Mouse (Mus musculus): ENCODE data around the gene Lrba. TPM values are rescaled to one million over a fixed set of nuclear protein-coding genes. Genes with fewer than 3 reads are reported as not detected.

Gene Lrba
- polyA plus RNA-seq, 1 experiment = 13.9 TPM

DNA sequence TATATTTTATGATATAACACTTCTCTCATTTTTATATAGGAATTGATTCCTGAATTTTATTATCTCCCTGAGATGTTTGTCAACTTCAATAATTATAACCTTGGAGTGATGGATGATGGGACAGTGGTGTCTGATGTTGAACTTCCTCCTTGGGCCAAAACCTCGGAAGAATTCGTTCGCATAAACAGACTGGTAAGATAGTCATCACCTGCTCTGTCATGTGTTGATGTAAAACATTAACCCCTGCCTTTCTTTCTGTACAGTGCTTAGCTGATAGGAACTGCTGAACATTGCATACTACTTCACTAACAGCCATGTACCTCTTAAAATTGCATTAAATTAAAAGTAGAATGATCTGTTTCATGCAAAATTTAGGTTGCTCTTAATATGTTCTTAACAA, 439.9 kb downstream of the Lrba start:
- no peaks in the 10 kb centered on the region for H3K4me1 ChIP-seq (ENCODE audit: control insufficient read depth, insufficient read depth, low read length)
- no peak for TF ChIP-seq POLR2A (IDR thresholded peaks at IDR 0.05; ENCODE audit: extremely low read depth, insufficient read depth, low read length)
- no peak for TF ChIP-seq CTCF (IDR thresholded peaks at IDR 0.05; ENCODE audit: extremely low read depth, insufficient read depth, low read length)

DNA sequence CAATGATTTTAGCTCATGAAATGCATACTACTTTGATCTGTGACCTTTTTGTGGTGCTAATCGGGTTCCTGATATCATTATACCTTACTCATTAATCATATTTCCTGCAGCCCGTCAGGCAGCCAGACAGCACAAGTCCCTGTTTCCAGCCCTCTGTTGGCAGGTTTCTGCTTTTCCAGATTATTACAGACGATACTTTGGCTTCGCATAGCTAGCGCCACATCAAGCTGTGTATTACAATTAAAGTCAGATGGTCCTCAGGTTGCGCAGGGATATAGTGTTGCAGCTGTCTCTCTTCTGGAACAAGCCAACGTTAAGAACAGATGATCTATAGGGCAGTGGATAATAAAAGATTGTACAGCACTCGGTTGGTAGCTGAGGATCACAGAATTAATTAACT, 443.7 kb downstream of the Lrba start:
- H3K4me3 ChIP-seq (ENCODE audit: insufficient read depth, low read length) = no peak overlapping the region
- no peaks in the 10 kb centered on the region for H3K4me1 ChIP-seq (ENCODE audit: control insufficient read depth, insufficient read depth, low read length)
- TF ChIP-seq CTCF (IDR thresholded peaks at IDR 0.05; ENCODE audit: extremely low read depth, insufficient read depth, low read length) (no peak), POLR2A (IDR thresholded peaks at IDR 0.05; ENCODE audit: extremely low read depth, insufficient read depth, low read length) (no peak)
- no peak overlapping the region for H3K27ac ChIP-seq (ENCODE audit: insufficient read depth, low read length)

More for the DNA sequence above, 439.9 kb downstream of the Lrba start:
- no peak overlapping the region for H3K27ac ChIP-seq (ENCODE audit: insufficient read depth, low read length)
- H3K4me3 ChIP-seq (ENCODE audit: insufficient read depth, low read length) = no peak overlapping the region

DNA sequence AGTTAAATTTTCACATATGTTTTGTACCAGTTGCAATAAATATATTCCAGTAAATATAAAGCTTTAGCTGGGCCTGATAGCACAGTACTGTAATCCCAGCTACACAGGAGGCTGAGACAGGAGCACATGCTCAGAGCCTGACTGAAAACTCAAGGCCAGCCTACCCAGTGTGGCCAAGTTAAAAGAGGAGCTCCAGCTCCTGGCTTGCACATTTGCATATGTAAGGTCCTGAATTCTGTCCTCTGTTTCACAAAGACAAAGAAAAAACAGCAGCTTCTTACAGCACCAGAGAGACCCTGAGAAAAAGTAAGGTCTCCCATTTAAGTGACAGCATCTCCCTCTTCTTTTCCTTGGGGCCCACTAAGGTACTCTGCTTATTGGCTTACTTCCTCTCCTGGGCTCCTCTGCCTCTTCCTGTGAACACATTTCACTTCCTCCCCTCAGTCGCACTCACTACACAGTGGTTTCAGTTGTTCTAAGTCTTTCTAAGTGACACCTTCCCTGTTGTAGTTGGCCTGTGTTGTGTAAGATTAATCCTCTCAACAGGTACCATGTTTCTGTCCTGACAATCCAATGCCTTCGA, 453.2 kb downstream of the Lrba start:
- Histone ChIP-seq H3K27ac (ENCODE audit: insufficient read depth, low read length) (no peak overlapping the region), H3K4me1 (ENCODE audit: control insufficient read depth, insufficient read depth, low read length) (no peaks in the 10 kb centered on the region), H3K4me3 (ENCODE audit: insufficient read depth, low read length) (no peak overlapping the region)
- TF ChIP-seq CTCF (IDR thresholded peaks at IDR 0.05; ENCODE audit: extremely low read depth, insufficient read depth, low read length) = no peak
- no peak for TF ChIP-seq POLR2A (IDR thresholded peaks at IDR 0.05; ENCODE audit: extremely low read depth, insufficient read depth, low read length)

DNA sequence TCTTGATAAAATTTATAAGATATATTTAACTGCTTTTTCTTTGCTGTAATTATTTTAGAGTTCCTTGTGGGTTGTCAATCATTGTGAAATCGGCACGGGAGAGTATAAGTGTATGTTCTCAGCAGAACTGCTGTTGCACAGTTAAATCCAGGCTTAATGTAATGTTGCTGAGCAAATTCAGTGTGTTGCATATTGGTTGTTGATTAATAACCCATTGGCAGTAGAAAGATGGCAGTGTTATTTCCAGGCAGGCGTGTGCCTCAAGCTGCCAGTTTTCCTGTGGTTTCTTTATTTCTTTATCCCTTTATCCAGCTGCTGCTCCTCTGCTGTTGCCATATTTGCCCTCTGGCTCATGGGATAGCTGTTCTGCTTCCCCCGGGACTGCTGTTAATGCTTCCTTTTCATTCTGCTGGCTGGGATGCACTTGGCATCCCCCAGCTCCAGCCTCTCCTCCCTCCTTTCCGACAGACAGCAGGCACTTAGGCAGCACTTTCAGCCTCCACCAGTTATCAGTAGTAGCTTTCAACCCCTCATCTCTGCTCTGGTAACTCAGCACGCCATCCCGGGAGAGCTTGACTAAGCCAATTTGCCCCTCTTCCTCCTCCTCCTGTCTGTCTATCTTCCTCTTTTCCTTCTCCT, 463.2 kb downstream of the Lrba start:
- Histone ChIP-seq H3K27ac (ENCODE audit: insufficient read depth, low read length) (no peak overlapping the region), H3K4me3 (ENCODE audit: insufficient read depth, low read length) (no peak overlapping the region), H3K4me1 (ENCODE audit: control insufficient read depth, insufficient read depth, low read length) (no peaks in the 10 kb centered on the region)
- no peak for TF ChIP-seq CTCF (IDR thresholded peaks at IDR 0.05; ENCODE audit: extremely low read depth, insufficient read depth, low read length)
- no peak for TF ChIP-seq POLR2A (IDR thresholded peaks at IDR 0.05; ENCODE audit: extremely low read depth, insufficient read depth, low read length)

DNA sequence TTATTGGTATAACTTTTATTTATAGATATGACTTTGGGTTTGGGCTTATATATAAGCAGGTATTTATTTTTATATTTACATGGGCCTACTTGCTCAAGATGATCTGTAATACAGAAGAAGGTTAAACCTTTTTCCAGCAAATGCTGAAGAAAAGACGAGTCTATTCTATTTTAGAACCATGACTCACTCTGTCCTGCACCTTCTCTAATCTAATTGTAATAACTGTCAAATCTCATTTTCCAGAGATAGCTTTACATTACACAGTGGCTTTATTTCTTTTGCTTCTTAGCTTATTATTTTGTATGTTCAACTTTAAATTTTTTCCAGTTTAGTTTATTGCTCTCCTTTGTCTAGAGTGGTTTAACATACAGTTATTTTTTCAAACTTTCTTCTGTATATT, 464.0 kb downstream of the Lrba start:
- Histone ChIP-seq H3K4me1 (ENCODE audit: control insufficient read depth, insufficient read depth, low read length) (no peaks in the 10 kb centered on the region), H3K27ac (ENCODE audit: insufficient read depth, low read length) (no peak overlapping the region), H3K4me3 (ENCODE audit: insufficient read depth, low read length) (no peak overlapping the region)
- TF ChIP-seq CTCF (IDR thresholded peaks at IDR 0.05; ENCODE audit: extremely low read depth, insufficient read depth, low read length) (no peak), POLR2A (IDR thresholded peaks at IDR 0.05; ENCODE audit: extremely low read depth, insufficient read depth, low read length) (no peak)

DNA sequence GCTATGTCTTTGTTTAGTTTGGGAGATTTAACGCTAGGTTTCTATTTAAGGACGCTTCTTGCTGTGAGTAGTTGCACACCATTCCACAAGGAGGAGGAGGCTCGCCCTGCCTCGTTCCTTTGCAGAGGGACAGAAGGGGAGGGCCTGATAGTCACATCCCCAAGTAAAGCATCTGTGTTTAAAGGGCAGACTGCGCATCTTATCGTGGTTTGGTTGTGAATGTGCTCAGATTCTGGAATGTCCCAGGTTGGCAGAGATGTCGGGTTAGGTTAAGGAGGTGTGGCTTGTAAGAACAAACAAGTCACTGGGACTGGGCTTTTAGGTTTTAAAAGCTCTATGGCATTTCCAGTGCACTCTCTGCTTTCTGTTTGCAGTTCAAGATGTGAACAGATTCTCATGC, 464.8 kb downstream of the Lrba start:
- no peak for TF ChIP-seq POLR2A (IDR thresholded peaks at IDR 0.05; ENCODE audit: extremely low read depth, insufficient read depth, low read length)
- no peak for TF ChIP-seq CTCF (IDR thresholded peaks at IDR 0.05; ENCODE audit: extremely low read depth, insufficient read depth, low read length)
- H3K4me3 ChIP-seq (ENCODE audit: insufficient read depth, low read length) = no peak overlapping the region
- no peak overlapping the region for H3K27ac ChIP-seq (ENCODE audit: insufficient read depth, low read length)
- H3K4me1 ChIP-seq (ENCODE audit: control insufficient read depth, insufficient read depth, low read length) = no peaks in the 10 kb centered on the region

DNA sequence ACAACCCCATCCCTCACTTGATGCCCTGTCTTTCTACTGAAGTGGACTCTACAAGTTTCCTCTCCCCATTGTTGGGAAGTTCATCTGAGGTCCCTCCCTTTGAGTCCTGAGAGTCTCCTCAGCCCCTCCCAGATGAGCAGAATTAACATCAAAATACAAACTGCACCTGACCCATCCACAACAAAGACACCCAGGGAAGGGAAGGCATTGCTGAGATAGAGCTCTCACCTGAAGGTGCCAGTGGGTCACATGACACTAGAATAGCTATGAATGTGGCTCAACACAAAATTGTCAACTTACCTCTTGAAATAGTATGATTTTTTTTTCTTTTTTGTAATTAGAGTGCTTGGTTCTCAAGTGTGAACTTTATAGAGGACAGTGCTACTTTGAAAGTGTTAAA, 468.3 kb downstream of the Lrba start:
- no peak overlapping the region for H3K4me3 ChIP-seq (ENCODE audit: insufficient read depth, low read length)
- no peak for TF ChIP-seq POLR2A (IDR thresholded peaks at IDR 0.05; ENCODE audit: extremely low read depth, insufficient read depth, low read length)
- TF ChIP-seq CTCF (IDR thresholded peaks at IDR 0.05; ENCODE audit: extremely low read depth, insufficient read depth, low read length) = no peak
- no peak overlapping the region for H3K27ac ChIP-seq (ENCODE audit: insufficient read depth, low read length)
- H3K4me1 ChIP-seq (ENCODE audit: control insufficient read depth, insufficient read depth, low read length) = no peaks in the 10 kb centered on the region

DNA sequence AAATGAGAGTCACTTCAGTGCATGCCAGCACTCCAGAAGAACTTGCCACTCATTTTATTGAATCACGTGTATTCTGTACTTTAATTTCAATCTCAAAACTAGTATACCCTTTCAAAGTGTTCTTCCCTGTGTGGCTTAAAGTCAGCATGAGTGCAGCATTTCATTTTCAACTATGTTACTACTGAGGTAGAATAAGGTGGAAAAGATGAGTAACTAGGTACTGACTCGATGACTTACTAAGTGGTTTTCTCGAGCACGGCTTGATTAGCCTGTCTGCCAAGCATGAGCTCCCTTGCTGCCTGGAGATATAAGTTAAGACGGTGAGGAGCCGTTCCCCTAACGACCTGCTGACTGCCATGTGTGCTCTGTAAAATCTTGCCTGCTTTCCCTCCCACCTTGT, 469.1 kb downstream of the Lrba start:
- H3K4me3 ChIP-seq (ENCODE audit: insufficient read depth, low read length) = no peak overlapping the region
- no peak overlapping the region for H3K27ac ChIP-seq (ENCODE audit: insufficient read depth, low read length)
- no peaks in the 10 kb centered on the region for H3K4me1 ChIP-seq (ENCODE audit: control insufficient read depth, insufficient read depth, low read length)
- TF ChIP-seq CTCF (IDR thresholded peaks at IDR 0.05; ENCODE audit: extremely low read depth, insufficient read depth, low read length) (no peak), POLR2A (IDR thresholded peaks at IDR 0.05; ENCODE audit: extremely low read depth, insufficient read depth, low read length) (no peak)

DNA sequence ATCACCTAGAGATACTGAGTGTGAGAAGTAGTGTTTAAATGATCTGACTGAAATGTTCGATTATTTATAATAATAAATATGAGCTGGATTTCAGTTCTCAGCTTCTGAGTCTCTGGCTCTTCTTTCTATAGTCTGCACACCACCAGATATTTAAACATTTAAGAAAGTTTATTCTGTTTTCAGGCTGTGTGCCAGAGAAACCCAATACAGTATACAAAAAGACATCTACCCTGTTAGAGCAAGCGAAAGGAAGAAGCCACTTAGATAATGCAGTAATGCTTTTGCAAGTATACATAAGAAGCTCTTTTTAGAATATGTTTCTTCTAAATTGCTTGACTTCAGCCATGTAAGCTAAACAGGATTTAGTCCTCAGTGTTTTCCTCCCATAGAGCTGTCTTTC, 474.5 kb downstream of the Lrba start:
- Histone ChIP-seq H3K4me3 (ENCODE audit: insufficient read depth, low read length) (no peak overlapping the region), H3K27ac (ENCODE audit: insufficient read depth, low read length) (no peak overlapping the region), H3K4me1 (ENCODE audit: control insufficient read depth, insufficient read depth, low read length) (no peaks in the 10 kb centered on the region)
- TF ChIP-seq POLR2A (IDR thresholded peaks at IDR 0.05; ENCODE audit: extremely low read depth, insufficient read depth, low read length) = no peak
- no peak for TF ChIP-seq CTCF (IDR thresholded peaks at IDR 0.05; ENCODE audit: extremely low read depth, insufficient read depth, low read length)

DNA sequence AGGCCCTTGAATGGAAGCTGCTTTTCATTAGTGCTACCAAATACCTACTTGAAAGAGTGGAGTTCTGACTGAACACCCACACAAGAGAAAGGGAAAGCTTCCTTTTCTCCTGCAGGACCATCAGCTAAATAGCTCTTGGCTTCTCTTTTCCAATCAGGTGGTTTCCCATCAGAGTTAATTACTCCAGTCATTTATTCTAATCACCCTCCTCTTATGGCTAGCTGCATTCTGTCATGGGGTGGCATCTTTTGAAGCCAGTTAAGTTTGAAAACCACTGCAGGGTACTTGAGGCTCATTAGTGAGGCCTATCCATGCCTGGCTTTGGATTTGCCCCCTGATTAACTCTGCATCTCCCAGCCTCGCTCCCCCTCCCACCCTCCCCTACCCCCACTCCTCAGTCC, 476.7 kb downstream of the Lrba start:
- H3K27ac ChIP-seq (ENCODE audit: insufficient read depth, low read length) = no peak overlapping the region
- H3K4me3 ChIP-seq (ENCODE audit: insufficient read depth, low read length) = no peak overlapping the region
- TF ChIP-seq CTCF (IDR thresholded peaks at IDR 0.05; ENCODE audit: extremely low read depth, insufficient read depth, low read length) (no peak), POLR2A (IDR thresholded peaks at IDR 0.05; ENCODE audit: extremely low read depth, insufficient read depth, low read length) (no peak)
- no peaks in the 10 kb centered on the region for H3K4me1 ChIP-seq (ENCODE audit: control insufficient read depth, insufficient read depth, low read length)
